In the genomic region with DNA sequence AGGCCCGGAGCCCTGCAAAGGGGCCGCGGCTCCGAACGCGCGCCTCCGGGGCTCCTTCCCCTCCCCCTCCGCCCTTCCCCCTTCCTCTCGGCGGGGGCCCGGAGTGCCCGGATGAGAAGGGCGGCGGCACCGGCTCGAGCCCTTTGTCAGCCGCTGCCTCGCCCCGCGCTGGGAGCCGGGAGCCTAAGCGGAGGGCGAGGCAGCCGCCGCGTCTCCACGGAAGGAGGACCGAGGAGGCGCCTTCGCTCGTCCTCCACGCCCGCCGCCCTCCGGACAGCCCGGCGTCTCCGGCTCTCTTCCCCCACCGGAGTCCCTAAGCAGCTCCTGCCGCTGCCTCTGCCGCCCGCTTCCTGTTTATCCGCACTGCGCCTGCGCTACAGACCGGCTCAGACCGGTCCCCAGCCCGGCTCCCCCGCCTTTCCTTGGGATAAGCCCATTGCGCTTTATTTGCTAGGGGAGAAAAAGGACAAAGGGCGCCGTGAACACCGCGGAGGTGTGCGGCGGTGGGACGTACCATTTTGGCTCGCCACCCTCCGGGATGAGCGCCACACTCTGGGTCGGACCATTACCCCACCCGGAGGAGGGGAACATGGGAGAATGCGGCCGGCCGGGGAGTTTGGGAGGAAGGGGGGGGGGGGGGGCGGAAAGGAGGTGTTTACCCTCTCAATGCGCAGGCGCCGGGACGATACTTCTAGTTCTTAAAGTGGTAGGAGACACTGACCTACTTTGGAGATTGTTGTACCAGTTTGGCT, we compare ENCODE assay signal across 8 mouse cellular contexts. TPM values are rescaled to one million over a fixed set of nuclear protein-coding genes. Genes with fewer than 3 reads are reported as not detected.
DNase-seq lines count a peak whose midpoint lies in the region; ATAC-seq lines count a peak whose summit lies in the region.

A gene (minus strand): TSS at position 657 of the 752 bp plus-strand sequence.

- H3K27me3 ChIP-seq in intestine, embryonic 14.5 days (replicated peaks; ENCODE audit: control insufficient read depth, insufficient read depth, low read length): no peaks in the 10 kb centered on the region

- H3K4me2 ChIP-seq in intestine, embryonic 14.5 days (ENCODE audit: low read length): peak within 1 kb of the TSS; percentile 84

- peaks cover 20% of the 10 kb centered on the region for H3K36me3 ChIP-seq in intestine, embryonic 14.5 days (ENCODE audit: control insufficient read depth, insufficient read depth, low read length)

- intact Hi-C loops in left cerebral cortex, postnatal 14 days (cut with DNase I): no loop called here

- ATAC-seq in intestine, embryonic 14.5 days (replicated peaks; ENCODE audit: low FRiP score, low TSS enrichment, low read depth): peak; percentile 97

- no peaks in the 10 kb centered on the region for H3K9me3 ChIP-seq in intestine, embryonic 14.5 days (ENCODE audit: control insufficient read depth, low read length)

- peak within 1 kb of the TSS; percentile 95 for H3K27ac ChIP-seq in intestine, embryonic 14.5 days (ENCODE audit: low read depth)

- DNase-seq in adrenal gland, adult 18-20 months (ENCODE audit: low spot score in 2 of 2): peak; percentile 92 to 94
- DNase-seq in embryo, embryonic 11 days: peak; percentile 99
- peak; percentile 99 for DNase-seq in gastrocnemius, postnatal 25 days
- peak; percentile 97 for DNase-seq in intestine, embryonic 14.5 days (ENCODE audit: low spot score)
- peak; percentile 98 for DNase-seq in left cerebral cortex, postnatal 14 days (ENCODE audit: low spot score in 2 of 2)
- DNase-seq in mesoderm, embryonic 11.5 days (ENCODE audit: low read depth, low spot score): peak; percentile 99
- peak; percentile 95 to 96 for DNase-seq in right cerebral cortex, postnatal 36 days (ENCODE audit: low spot score in 2 of 2)
- peak; percentile 99 for DNase-seq in yolk sac, embryonic 10.5 days (ENCODE audit: low spot score)

- H3K9ac ChIP-seq in intestine, embryonic 14.5 days (ENCODE audit: low read length): peak within 1 kb of the TSS; percentile 97

- H3K4me1 ChIP-seq in intestine, embryonic 14.5 days (replicated peaks; ENCODE audit: control insufficient read depth, insufficient read depth, low read length): peaks cover 23% of the 10 kb centered on the region

- peak within 1 kb of the TSS; percentile 91 for H3K4me3 ChIP-seq in intestine, embryonic 14.5 days (ENCODE audit: low read depth, low read length)

- WGBS in intestine, embryonic 14.5 days: under 1% methylated on average over 59 of the region's 71 CpGs

RNA-seq across cellular contexts. Expression of the gene that starts here (rescaled TPM):
- total RNA-seq in adrenal gland, adult 18-20 months (2021): 10 to 100 TPM; 75.4 to 86.4 TPM
- 10 to 100 TPM; 28.2 to 29.1 TPM for total RNA-seq in gastrocnemius, postnatal 25 days (2021)
- 55.0 and 58.9 TPM in 2 replicates for polyA plus RNA-seq in intestine, embryonic 14.5 days (2014; fragmentation: Nextera tagmentation; extraction: Ambion mirVana)
- 100 to 1,000 TPM; 132 to 136 TPM for total RNA-seq in left cerebral cortex, postnatal 14 days (2021)

Comparison
In these comparisons a context has a peak if more than half of its experiments do, and no peak if none do; other contexts are left out.
1. Peak in every context shown above with its lines: DNase-seq, ATAC-seq, H3K4me3 ChIP-seq and H3K27ac ChIP-seq.